Mouse (Mus musculus) spleen, postnatal 36 days (tissue): ENCODE results near the gene Gpld1.
A peak's percentile ranks its signal among the peaks of the same experiment; 100 is the strongest.
"Not testable (repeated sequence)": the region's sequence is repeated elsewhere in the genome, so short reads cannot be mapped to it uniquely, and the experiment has no call there.

Experiments
- DNase-seq, 2 experiments: peaks; one replicate each; pipeline ENCODE4 v3.0.0; 2022; ENCODE audit warnings: low spot score in 2 of 2, mixed read lengths in 1 of 2

The Gpld1 gene

DNA sequence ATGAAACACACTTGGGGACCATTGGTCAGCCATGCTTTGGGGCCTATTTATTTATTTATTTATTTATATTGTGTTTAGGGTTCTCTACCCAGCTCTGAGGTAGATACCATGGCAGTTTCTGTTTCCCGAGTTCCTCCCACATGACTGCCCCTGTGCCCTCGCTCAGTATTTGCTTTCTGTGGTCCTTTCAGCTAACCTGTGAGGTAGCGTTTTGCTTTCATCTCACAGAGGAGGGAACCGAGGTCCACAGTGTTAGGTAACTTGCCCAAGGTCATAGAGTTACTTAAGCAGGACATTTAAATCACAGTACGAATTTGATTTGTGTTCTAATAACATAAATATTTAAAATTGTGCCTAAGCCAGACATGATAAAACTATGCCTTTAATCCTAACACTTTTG, 4.2 kb downstream of the Gpld1 start:
- DNase-seq: no peak

DNA sequence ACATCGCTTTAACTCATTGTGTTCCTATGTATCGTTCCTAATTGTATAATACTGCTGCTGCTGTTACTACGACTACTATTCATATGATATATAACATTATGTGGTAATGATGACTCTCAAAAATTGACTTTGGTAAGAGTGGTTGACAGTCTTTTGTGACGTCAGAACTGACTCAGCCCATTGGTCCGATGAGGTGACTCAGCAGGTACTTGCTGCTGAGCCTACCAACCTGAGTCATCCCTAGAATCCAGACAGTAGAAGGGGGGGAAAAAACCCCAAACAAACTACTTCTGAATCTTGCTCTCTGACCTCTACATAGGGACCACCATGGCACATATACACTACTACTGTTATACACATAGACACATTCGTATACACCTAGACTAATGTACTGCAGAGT, 5.9 kb downstream of the Gpld1 start:
- DNase-seq: no peak

DNA sequence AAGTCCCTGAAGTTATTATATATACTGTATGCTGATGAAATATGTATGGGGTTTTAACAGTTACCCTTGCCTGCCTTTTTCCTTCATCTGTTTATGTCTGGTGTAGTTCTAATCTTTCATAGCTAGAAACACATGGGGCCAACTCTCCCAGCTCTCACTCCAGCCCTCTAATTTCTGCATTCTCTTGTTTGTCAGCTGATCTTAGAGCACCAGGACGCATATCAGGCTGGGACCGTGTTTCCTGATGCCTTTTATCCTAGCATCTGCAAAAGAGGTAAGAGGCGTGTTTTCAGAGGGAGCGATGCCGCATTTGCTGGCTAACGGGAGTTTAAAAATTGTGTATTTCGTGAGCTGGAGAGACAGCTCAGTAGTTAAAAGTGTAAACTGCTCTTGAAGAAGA, 9.7 kb downstream of the Gpld1 start:
- no peak for DNase-seq

- no peak for DNase-seq
These were observed 12.1 kb downstream of the Gpld1 start for GRCm38 (mm10) chr13:24955091-24955490.

DNA sequence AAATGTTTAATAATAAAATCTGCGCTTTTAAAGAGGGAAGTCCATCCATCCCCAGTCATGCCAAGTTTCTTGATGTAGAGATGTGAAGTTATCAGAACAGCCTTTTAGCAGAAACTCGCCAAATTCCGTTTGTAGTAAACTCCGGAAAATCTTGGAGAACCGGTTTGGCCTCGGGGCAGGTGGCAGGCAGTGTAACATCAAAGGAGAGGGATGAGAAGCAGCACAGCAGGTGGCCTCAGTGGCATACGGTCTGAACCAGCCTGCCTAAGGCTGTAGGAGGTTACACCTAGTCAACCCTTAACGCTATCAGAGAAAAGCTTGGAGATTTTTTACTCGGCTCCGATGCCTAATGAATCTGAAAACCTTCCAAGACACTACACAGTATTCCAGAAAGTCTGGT, 12.5 kb downstream of the Gpld1 start:
- no peak for DNase-seq

- DNase-seq: no peak
These were observed 15.7 kb downstream of the Gpld1 start for GRCm38 (mm10) chr13:24958671-24959070.

DNA sequence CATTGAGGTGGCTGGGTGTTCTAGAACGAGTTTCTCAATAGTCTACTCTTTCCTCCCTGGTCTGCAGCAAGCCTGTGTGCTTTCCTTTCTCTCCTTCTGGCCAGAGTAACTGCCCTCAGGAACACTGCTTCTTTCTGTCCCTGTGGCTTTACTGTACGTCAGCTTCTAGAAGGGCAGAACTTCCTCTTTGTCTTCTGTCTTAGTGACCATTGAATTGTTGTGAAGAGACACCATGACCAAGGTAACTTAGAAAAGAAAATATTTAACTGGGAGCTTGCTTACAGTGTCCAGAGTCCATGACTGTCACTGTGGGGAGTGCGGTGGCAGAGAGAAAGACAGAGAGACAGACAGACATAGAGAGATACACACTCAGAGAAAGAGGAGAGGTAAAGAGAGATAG, 17.1 kb downstream of the Gpld1 start:
- DNase-seq: no peak

DNA sequence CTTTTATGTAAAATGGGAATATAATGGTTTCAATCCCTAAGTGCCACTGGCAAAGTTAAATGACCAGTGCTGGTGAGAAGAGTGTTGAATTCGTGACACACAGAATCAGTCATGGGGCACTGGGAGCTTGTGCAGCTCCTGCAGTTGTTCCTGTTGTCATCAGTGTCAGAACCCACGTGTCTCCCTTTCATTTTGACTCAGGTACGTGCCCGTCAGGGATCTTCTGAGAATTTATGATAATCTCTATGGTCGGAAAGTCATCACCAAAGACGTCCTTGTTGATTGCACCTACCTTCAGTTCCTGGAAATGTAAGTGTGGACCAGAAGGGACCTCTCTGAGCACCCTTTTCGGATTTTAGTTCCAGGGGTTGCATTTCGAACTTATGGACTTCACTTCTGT, 19.2 kb downstream of the Gpld1 start:
- no peak for DNase-seq

GRCm38 (mm10) chr13:24965130-24965845, 22.3 kb downstream of the Gpld1 start:
- DNase-seq: peak in 1 of 2 experiments; percentile 8

- DNase-seq: no peak
These were observed 22.9 kb downstream of the Gpld1 start for GRCm38 (mm10) chr13:24965846-24966201.

- not testable (repeated sequence) for DNase-seq
These were observed 28.8 kb downstream of the Gpld1 start for GRCm38 (mm10) chr13:24971776-24972175.

- no peak for DNase-seq
These were observed 33.4 kb downstream of the Gpld1 start for GRCm38 (mm10) chr13:24976384-24976783.

DNA sequence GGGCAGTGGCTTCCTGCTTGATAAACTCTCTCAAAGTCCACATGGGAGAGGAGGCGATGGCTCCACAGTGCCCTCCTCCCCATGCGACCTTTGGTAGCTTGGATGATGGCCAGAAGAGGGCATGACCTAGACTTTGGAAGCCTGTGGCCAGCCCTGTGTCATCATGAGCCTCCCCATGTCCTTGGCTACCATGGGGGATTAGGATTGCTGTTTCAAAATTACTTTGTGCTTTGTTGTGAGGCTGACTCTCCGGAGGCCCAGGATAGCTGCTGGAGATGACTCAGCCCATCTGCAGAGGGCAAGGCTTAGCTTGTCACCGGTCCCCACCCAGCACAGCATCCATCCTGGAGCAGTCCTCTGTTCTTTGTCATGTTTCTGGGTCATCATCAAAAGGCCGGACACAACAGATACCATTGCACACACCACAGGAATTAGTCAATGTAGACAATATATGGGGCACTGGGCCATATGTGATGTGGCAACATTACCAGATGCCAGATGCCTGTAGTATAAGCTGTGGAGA, 34.9 kb downstream of the Gpld1 start:
- DNase-seq: no peak

DNA sequence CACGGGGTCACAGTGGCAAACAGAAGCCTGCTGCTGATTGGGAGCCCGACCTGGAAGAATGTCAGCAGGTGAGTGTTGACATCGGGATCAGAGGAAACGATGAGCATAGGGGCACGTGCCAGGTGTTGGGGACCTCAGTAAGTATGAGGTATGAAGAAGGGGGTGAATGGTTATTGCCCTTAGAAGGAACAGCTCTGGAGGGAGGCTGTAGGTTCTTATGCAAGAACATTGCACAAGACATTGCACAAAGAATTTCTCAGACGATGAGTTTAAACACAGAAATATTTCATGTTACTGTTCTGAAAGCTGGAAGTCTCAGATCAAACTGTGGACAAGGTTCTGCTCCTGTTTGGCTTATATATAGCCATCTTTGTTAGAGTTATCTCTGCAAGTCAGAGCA, 38.1 kb downstream of the Gpld1 start:
- no peak for DNase-seq

GRCm38 (mm10) chr13:24985435-24985834, 42.5 kb downstream of the Gpld1 start:
- no peak for DNase-seq

- DNase-seq: peak; percentile 19 to 22
These were observed 45.4 kb downstream of the Gpld1 start for GRCm38 (mm10) chr13:24988391-24988790.

GRCm38 (mm10) chr13:24989006-24989405, 46.1 kb downstream of the Gpld1 start:
- no peak for DNase-seq

GRCm38 (mm10) chr13:24993160-24993559, 50.2 kb downstream of the Gpld1 start:
- DNase-seq: no peak

GRCm38 (mm10) chr13:24999538-24999937, 56.6 kb downstream of the Gpld1 start:
- no peak for DNase-seq

DNA sequence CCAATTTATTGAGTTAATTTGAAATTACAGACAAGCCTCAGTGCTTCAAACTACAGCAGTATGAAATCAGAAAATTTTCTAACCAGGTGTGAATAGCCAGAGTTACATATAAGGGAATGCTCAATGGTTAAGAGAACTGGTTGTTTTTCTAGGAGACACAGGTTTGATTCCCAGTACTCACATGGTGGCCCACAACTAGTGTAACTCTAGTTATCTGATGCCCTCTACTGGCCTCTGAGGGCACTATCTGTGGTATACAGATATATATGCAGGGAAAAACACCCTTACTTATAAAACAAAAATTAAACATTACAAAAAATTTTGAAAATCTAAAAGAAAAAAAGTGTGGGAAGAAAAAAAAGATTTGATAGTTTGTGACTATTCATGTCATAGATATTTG, 60.0 kb downstream of the Gpld1 start:
- DNase-seq: no peak

DNA sequence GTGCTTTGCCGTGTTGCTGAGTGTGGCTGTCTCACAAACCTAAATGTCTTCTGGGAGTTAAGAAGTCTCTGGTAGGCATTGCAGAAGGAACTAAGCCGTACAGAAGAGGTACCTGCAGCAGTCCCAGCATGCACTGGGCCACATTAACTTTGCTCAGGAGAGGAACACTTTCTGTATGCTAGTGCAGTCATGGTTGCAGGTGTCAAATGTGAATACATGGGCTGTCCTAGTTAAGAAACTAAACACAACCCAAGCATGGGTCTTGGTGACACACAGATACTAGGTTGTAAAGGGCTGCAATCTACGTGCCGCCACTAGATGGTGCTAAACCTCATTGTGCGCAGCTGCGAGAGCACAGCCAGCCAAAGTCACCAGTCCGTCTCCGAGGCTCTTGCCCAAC, 64.2 kb downstream of the Gpld1 start:
- DNase-seq: no peak

- no peak for DNase-seq
These were observed 75.4 kb downstream of the Gpld1 start for GRCm38 (mm10) chr13:25018316-25018715.

DNA sequence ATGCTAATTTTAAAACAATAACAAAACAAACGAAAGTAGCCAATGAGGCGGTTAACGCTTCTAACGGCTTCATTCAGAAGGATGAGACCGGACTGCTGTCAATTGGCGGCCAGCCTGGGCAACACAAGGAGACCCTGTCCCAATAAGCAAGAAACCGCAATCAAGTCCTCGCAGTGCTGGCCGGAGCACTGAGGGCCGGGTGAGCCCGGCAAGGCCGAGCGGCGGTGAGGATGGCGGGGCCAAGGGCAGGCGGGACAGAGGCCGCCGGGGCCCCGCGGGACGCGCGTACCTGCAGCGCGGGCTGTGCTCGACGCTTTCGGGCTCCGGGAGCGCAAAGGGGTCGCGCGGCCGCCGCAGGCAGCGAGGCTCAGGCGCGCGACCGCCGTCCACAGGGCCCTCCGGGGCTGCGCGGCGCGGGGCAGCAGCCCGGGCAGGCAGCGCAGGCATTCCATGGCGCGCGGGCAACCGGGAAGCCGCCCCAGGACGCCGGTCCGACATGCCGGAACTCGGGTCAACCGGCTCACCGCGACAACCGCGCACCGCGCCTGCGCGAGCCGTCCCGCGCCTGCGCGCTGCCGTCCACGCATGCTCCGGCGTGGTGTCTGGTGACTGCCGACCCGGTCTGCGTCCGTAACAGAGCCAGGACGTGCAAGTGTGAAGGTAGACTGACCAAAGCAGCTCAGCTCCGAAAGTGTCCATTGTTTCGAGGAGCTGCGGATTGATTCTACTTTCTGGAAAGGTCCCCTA, 77.0 kb downstream of the Gpld1 start, which contains the start of gene Mrs2:
TSS of gene Mrs2 (minus strand) at position 587 of the 747 bp plus-strand sequence.
- DNase-seq: peak; percentile 87 to 88
